Mouse (Mus musculus): ENCODE measurements at regions not wholly inside any gene's neighbourhood (a gene's known extent, or its start where the extent isn't known, plus 50 kb on each side); places are given as distances from the start of the nearest gene placed in this dataset.

DNA sequence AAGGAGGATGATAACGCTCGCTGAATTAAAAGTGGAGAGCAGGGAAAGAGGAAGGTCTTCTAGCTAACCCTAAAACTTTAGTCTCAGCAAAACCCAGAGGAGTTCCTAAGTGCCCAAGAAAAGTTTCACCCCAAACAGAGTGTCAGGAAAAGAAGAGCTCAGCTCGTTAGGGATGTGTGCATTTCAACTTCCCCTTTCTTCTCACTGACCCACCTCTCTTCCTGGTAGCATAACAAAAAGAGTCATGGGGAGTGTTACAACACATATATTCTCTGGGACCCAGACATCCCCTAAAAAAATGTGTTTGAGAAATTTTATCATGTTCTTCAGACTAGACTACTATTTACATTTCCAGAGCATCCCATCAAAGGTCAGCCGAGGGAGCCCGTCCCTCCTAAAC is 432.6 kb downstream of the Mctp2 start:
- in situ Hi-C loops (cut with MboI, MseI): no loop called here

DNA sequence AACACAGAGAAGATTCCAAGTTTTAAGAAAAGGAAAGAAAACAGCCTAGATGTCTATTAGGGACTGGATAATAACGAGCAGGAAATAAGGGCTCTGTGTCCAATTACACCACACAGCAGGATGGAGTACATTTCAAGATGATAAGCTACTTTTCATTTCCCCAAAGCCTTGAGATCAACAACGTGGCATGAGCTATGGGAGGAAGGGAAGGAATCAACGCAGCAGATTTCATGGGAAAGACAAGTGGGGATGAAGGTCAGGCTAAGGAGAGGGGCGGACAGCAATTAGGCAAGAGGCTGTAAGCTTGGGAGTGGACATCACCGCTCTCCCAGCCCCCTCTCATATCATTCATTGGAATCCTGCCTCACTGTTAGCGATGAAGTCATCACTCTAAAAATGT is 433.5 kb downstream of the Mctp2 start:
- in situ Hi-C loops (cut with MboI, MseI): no loop called here

DNA sequence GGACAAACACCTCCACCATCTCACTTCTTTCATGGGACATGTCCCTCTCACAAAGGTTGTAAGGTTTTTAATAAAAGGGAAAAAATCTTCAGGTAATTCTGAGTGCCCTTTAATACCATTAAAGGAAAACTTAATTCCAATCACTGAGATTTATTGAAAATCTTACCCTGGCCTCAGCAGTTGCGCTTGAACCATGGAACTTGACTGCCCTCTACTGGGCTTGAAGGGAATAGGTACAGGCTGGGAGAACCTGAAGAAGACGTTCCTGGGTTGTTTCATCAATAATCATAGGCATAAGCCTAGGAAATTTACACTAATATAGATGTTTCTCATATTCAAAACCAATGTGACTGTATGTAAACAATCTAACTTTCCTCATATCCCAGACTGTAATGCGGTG is 439.3 kb downstream of the Mctp2 start:
- in situ Hi-C loops (cut with MboI, MseI): no loop called here

DNA sequence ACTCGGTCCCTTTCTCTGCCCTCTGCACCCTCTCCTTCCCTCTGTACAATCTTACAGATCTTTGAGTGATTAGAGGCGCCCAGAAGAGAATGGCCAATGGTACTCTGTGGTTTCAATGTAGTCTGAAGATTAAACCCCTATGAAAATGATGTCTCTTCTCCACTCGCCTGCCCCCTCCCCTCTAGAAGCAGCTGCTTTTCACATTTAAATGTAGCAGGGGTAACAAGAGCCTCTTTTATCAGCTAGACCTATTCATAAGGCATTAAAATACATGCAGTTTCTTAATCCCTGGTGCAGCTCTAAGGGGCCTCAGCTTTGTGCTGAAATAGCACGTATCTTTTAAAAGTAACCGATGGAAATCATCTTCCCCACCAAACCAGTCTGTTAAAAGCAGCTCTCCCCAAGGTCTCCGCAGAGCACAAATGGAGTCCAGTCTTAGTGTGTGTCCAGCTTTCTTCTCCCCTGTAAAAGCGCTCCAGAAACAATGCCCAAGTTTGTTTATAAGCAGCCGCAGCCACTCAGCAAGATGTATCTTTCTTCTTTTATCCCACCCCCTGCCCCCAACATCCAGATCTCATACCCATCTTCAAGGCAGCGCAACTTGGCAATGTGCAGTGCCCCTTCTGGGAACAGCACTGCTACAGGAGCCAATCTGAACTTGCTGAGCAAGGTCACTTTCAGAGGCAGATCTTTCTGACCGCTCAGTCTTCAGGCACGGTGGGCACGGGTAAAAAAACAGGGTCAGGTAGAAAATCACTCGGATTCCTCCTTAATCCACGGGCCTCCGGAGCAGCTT is 440.8 kb downstream of the Mctp2 start:
- in situ Hi-C loops (cut with MboI, MseI): no loop called here

DNA sequence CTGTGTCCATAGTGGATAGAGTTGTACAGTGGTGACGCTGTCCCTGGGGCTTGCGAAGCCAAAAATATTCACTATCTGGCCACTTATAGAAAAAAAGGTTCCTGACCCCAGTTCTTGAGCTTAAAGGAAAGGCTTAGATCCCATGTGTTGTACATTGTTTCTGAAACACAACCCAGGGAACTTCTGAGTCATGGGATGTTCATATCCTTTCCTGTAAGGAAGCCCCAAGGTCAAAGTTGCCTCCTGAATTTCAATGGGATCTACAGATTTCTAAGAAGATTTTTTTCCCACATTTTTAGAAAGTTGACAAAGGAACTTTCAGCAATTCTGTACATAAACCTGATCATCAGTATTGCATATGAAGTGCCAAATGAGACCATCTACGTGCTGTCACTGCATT is 453.5 kb downstream of the Mctp2 start:
- in situ Hi-C loops (cut with MboI, MseI): loop anchor here (10.0 kb wide), 1 partner anchor 1982 kb away; no protein-coding TSS in a partner anchor

DNA sequence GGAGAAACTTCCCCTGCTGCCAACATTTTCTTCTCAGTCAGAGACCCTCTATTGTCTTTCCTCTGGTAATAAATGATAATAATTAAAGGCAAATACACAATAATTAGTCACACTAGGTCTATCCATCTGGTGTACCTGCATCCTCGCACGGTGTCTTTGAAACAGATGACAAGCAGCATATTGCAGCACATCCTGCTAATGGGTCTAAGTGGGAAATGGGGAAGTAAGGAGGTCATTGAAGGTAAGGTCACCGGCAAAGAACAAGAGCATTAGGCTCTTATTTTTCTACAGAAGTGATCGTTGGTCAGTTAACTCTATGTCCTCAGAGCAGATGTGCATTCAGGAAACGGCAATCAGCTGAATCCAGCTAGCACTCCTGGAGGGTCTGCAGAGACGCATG is 457.2 kb downstream of the Mctp2 start:
- in situ Hi-C loops (cut with MboI, MseI): no loop called here

DNA sequence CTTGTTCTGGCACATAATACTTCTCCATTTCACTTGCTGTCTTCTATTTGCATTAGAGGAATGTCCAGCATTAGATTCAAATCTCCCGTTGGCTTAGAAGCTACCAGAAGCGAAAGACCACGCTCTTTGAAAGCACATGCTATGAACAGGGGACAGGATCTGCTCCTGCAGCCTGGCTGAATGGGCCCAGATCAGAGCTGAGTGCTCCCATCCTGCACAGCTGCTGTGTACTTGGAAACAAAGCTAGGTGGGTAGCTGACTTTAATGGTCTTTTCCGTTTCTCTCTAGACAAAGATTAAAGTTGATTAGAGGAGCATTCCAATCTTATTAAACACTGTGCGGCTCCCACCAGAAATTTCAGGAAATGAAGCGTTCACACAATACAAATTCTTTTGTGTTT is 468.6 kb downstream of the Mctp2 start:
- in situ Hi-C loops (cut with MboI, MseI): no loop called here

DNA sequence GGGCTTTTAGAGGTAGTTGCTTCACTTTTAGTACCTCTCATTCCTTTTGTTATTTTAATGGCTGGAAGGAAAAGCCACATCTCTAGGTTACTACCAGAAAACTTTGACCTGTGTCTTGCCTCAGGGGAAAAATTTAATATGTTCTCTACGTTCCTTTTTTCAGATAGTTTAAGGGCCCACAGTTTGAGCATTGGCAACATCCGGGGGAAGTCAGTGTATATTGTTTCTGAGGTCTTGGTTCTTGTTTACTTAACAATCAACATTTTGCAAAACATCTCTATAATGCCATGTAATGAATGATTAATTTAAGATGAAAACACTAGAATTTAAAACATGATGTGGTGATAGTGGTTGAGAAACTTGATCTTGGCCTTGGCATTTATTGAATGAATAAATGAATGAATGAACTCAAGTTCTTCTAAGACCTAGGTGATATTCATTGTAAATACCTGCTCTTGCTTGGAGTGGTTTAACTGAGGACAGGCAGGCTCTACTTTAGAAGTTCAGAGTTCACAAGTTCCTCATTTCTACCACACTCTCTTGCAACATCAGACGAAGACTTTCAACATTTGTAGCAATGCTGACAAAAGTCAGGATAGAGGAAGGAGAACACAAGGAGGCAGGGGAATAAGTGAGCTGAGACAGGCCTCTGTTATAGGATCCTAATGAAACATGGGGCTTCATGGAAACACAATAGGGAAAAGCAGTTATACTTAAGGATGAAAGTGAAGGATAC is 474.4 kb downstream of the Mctp2 start:
- in situ Hi-C loops (cut with MboI, MseI): no loop called here

DNA sequence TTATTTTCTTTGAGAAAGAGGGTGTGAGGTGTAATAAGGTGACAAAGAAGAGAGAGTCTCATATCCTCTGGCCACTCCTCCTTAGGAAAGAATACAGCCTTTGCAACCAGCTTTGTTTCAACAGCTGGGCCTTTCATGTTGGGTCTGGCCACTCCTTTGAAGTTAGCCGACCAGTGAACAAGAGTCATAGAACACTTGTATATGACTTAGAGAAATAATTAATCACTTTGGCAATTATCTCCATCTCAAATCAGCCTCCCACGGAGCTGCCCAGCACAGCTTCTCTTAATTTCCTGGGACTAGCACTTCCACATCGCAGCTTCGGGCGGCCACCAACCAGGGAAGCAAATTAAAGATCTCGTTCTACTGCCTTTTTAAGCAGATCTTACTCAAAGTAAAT is 476.8 kb downstream of the Mctp2 start:
- in situ Hi-C loops (cut with MboI, MseI): no loop called here

DNA sequence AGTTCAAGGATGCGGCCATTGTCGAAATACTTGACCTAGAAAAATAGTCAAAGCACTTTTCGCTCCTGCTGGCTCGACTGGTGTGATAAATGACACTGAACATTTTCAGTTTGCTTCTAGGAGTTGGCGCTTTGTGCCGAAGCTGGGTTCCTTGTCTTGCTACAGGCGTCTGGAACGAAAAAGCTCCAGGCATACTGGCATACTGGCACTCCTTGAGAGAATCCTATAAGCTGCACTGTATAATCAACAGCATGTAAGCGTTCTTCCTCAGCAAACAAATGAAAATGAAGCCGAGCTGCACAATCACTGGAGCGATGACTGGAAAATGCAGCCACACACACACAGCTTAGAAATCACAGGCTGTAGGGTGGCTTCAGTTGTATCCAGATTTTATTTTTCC is 464.9 kb upstream of the Gm10295 start:
- in situ Hi-C loops (cut with MboI, MseI): no loop called here

DNA sequence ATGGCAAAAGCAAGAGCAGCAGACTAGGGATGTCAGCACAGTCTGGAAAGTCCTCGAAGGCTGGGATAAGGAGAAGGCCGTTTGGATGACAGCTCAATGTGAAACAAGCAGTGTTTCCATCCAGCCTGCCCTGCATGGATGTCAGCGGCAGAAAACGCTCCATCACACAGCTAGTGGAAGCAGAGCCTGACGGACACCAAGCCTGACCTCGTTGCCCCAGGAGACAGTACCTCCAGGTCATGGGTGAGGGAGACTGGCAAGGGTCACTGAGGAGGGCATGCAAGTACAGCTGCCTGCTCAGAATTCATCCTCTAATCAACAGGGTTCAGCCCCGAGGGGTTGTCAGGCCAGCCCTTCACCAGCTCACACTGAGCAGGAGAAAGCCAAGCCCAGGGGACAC is 442.9 kb upstream of the Gm10295 start:
- in situ Hi-C loops (cut with MboI, MseI): no loop called here

DNA sequence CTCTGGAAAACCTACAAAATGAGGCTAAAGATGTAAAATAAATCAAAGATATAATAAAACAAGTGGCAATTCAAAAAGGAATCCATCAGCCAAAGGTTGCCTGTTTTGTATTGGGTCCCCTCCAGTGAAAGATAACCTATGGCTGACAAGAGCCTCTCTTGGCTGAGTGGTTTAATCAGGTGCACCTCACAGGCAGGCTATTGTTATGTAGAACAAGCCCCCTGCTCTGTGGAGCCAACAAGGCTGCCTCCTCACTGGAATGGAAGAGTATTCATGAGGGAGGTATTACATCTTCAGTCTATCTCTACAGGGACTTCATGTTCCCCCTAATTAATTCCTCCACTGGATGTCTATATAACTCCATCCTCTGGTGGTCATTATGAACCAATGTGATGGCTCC is 437.1 kb upstream of the Gm10295 start:
- in situ Hi-C loops (cut with MboI, MseI): no loop called here

DNA sequence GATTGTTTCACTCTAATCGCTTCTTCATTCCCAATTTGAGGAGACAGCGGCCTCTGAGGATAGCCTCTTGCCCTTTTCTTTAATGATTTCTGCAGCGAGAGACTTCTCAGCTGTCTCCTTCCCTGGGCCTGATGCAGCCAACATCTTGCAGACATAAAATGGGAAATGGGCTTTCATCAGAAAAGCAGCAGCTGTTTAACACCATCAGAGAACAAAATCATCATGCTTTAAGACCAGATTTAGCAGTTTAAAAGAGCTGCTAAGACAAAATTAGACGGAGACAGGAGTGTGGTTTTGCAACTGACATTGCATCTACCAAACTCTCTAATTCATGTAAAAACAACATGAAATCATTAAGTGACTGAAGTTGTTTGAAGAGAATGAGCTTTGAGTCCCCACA is 431.2 kb upstream of the Gm10295 start:
- in situ Hi-C loops (cut with MboI, MseI): no loop called here

DNA sequence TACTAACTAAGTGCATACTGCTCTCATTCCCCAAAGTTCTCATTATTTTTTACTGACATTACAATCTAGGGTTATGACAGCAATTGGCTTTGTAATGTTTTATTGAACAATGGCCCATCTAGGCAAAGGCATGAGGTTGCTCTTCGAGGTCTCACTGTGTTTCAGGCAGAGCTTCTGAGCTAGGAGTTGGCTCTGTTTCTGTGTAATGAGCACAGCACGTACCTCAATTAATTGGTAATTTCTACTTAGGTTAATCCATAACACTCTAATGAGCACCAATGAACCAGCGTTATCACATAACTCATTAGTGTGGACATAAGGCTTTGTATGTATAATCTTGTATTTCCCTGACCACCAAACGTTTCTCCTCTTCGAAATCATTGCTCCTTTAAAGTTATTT is 398.6 kb upstream of the Gm10295 start:
- in situ Hi-C loops (cut with MboI, MseI): no loop called here

DNA sequence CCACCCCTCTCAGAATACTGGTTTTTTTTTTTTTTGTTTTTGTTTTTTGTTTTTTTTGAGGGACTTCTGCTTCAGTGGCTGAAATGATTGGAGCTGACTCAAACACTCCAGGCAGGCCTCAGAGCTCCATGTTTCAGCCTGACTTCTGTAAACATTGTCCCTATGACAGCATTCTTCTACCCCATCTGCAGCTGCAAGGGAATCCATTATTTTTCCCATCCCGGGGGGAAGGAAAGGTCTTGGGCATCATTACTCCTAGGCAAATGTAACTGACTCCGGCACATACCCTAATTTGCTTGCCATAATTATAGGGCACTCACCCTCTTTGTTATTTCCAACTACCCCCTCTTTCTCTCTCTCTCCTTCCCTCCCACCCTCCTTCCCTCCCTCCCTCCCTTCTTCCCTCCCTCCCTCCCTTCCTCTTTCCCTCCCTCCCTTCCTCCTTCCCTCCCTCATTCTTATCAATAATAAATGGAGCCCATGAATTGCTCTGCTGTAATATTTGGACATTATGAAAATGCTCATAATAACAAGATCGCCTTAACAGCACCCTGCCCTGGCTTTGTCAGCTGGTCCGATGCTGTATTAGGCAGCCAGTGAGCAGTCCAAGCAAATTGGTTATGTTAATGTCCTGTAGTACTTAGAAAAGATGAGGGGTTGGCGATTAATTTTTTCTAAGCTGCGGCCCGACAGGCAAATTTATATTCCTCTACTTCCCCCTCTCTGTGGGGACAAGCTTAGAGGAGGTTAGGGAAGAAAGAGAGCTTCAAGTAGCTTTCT is 395.0 kb upstream of the Gm10295 start:
- in situ Hi-C loops (cut with MboI, MseI): no loop called here

DNA sequence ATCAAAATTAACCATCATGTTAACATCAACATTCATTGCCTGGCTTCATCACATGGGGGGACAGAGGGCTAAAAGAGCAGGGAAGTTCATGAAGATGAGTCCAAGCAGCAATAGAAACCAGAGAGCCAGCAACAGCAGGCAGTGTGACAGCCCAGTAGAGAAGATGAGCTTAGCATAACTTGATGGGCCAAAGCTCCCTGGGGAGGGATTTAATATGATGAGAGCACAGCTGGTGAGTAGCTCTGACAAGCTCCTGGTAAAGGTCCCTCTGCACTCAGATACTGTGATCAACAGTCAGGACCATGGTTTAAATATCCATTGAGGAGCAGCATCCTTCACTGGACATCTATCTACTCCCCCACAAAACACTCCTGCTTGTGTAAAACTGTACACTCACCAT is 377.2 kb upstream of the Gm10295 start:
- in situ Hi-C loops (cut with MboI, MseI): no loop called here

DNA sequence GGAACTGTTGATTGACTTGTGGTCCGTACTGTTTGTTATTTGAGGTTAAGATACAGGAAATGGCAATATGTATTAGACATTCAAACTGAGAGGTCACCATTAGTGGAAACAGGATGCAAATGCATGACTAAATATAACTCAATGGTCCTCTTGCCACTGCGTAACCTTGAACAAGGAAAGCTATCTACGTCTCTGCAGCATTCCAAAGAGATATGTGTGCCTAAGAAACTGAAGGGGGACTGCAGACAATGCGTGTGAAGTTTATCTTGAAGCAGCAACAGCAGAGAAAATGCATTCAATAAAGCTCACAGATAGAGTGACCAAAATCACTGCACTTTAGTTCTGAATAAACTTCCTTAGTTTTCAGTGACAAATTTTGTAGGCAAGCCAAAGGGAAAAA is 356.9 kb upstream of the Gm10295 start:
- in situ Hi-C loops (cut with MboI, MseI): no loop called here

DNA sequence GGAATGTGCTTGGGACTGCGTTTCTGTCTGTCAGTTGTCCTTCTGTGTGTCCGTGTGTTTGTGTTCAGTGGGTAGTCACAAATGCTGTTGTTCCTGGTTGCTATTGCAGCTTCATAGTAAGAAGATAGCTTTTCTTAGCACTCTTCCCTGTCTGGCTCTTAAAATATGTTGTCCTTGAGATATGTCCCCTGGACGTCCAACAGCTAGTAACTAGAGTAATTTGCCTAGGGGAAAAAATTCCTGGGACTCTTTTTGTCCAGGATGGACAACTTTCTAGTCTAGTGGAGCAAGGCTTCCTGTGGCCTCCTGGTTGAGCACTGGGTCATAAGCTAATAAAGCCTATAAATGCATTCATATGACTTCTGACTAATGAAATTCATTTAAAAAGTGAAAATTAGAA is 354.9 kb upstream of the Gm10295 start:
- in situ Hi-C loops (cut with MboI, MseI): no loop called here

DNA sequence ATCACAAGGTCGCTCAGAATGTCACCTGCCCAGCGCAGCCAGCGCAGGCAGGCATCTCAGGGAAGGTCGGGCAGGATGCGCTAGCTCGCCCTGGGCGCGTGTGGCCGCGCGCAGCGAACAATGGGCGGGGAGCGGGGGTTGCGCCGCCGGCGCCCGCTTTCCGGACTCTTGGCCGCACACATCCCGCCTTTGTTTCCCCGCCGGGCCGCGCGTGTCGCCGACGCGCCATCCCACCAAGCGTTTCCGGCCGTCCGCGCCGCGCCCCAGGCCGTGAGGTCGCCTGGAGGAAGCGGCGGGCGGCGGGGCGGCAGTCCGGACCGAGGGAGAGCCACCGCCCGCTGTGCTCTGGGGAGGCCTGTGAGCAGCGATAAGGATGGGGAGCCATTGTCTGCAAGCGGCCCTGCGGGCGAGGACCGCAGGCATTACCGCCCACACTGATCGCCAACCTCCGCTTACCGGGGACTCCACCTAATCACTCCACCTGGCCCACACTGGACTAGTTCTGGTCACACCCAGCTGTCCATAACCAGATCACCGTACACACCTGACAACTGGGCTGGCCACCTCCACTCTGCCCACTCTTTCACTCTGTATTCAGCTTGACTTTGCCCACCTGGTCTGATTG is 354.3 kb upstream of the Gm10295 start:
- in situ Hi-C loops (cut with MboI, MseI): no loop called here

DNA sequence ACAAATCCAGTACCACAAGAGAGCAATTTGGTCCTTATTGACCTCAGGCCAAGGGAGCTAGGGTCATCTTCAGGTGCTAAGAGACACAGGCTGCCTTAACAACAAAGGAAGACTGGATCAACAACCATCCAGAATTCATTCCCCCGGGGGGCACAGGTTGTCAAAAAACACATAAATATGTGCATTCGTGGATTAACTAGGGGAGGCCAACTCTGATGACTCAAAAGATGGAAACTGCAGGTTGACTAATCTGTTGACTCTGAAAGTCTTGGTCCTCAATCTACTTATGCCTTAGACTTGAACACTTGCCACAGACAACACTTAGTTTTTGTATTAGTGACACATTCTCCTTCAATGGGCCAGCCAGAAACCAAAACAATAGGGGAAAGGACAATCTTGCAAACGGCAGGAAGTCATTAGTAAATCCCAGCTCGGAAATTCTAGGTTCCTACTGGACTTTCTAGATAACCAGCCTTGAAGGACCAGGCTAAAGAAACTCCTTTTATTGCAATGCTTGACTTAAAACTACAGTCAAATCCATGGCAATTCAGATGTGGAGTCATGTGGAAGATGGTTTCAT is 353.5 kb upstream of the Gm10295 start:
- in situ Hi-C loops (cut with MboI, MseI): no loop called here

Data from regulatory T cell (primary cell).